Mouse (Mus musculus) heart, postnatal 0 days (tissue): ENCODE data around the gene Ppp2r3a. TPM values are rescaled to one million over a fixed set of nuclear protein-coding genes. Genes with fewer than 3 reads are reported as not detected.

Source experiments
- ATAC-seq: fragments of 200-750 bp; cut with Nextera tagmentation; 2 replicates; pipeline ENCODE4 v1.8.0; 2017; ENCODE audit warnings: low read depth, moderate number of reproducible peaks, moderate library complexity; ENCODE audit not compliant: insufficient read depth
- DNase-seq: peaks from one replicate; pipeline ENCODE4 v3.0.0-alpha.2; 2016; ENCODE audit warnings: low spot score
- H3K27ac ChIP-seq: fragments of 300-500 bp; sonication (generic); 2 replicates; pipeline ENCODE4 v1.5.1; 2014; ENCODE audit warnings: low read depth, mild to moderate bottlenecking
- H3K27me3 ChIP-seq: fragments of 300-500 bp; sonication (generic); 2 replicates; pipeline ENCODE4 v1.6.1; 2014; ENCODE audit warnings: low read length, mixed read lengths; ENCODE audit not compliant: control insufficient read depth, insufficient read depth
- H3K36me3 ChIP-seq: fragments of 300-500 bp; sonication (generic); replicated peaks from 2 replicates; pipeline ENCODE4 v1.6.1; 2014; ENCODE audit warnings: low read length, mixed read lengths; ENCODE audit not compliant: control insufficient read depth, insufficient read depth
- H3K4me1 ChIP-seq: fragments of 300-500 bp; sonication (generic); 2 replicates; pipeline ENCODE4 v1.6.1; 2014; ENCODE audit warnings: antibody characterized with exemption; ENCODE audit not compliant: control insufficient read depth, insufficient read depth
- H3K4me2 ChIP-seq: fragments of 300-500 bp; sonication (generic); 2 replicates; pipeline ENCODE4 v1.6.1; 2014; ENCODE audit warnings: low read depth, mild to moderate bottlenecking, low read length, moderate library complexity
- H3K4me3 ChIP-seq: fragments of 300-500 bp; sonication (generic); 2 replicates; pipeline ENCODE4 v1.5.1; 2014; ENCODE audit warnings: low read depth, low read length
- H3K9ac ChIP-seq: fragments of 300-500 bp; sonication (generic); replicated peaks from 2 replicates; pipeline ENCODE4 v1.6.1; 2014; ENCODE audit warnings: low read depth, low read length, mixed read lengths
- H3K9me3 ChIP-seq: fragments of 300-500 bp; sonication (generic); replicated peaks from 2 replicates; pipeline ENCODE4 v1.6.1; 2016; ENCODE audit warnings: low read length; ENCODE audit not compliant: control insufficient read depth
- CTCF ChIP-seq: IDR thresholded peaks from 2 replicates; pipeline ENCODE4 v1.5.1; 2016; ENCODE audit warnings: antibody characterized with exemption, control low read depth, low read depth
- EP300 ChIP-seq: IDR thresholded peaks from 2 replicates; pipeline ENCODE4 v1.6.1; 2016; ENCODE audit warnings: antibody characterized with exemption, low read depth
- WGBS: fragments of 180-500 bp; shearing (Covaris S2); extraction: QIAGEN DNeasy Blood & Tissue Kit; methylation state at CpG from one replicate; pipeline ENCODE4 v1.1.7; 2014; 5-methylcytosine and 5-hydroxymethylcytosine counted together
- polyA plus RNA-seq: library from polyadenylated mRNA; unstranded; fragments of >200 nt; fragmentation: Nextera tagmentation; extraction: Ambion mirVana; gene quantifications from 2 replicates; pipeline ENCODE4 v1.2.1, GENCODE M21; 2015
- total RNA-seq: library from RNA; depleted of rRNA; stranded (reverse); fragments of >200 nt; gene quantifications from 2 replicates; pipeline ENCODE4 v1.2.3, GENCODE M21; 2014; ENCODE audit warnings: low replicate concordance

Ppp2r3a gene
- total and polyA plus RNA-seq, 2 experiments from 2014 or later: 63.3 to 99.0 TPM

DNA sequence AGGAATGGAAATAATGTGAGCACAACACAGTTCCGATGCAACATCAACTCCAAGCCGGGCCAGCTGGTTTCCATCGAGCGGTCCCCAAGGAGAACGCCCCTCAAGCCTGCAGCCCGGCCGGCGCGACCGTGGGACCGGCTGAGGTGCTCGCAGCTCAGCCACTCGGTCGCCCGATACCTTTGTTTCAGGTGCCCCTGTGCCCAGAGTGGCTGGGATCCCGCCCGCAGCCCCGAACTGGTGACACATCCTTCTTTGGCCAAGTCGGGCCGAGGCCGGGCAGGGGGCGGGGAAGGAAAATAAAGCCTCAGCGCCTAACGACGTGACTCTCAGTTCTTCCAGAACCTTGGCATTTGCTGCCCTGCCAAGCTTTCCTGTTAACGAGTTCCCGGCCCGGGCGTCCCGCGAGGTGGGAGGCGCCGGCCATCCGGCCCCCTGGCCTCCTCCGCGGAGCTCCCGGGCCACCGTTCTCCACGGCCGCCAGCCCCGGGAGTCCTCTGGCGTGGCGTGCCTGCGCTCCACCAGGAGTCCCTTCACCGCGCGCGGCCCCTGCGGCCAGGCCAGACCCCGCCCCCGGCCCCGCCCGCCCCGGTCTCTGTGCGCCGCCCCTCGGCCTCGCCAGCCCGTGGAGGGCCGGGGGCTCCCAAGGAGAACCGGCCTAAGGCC lies 483 bp downstream of the Ppp2r3a start:
- peak overlapping the region; percentile 83 for H3K9ac ChIP-seq
- H3K4me3 ChIP-seq: peak overlapping the region; percentile 72
- peak overlapping the region; percentile 59 for H3K4me2 ChIP-seq
- H3K4me1 ChIP-seq: peaks cover 14% of the 10 kb centered on the region; the same call in 1 of the 2 replicates
- WGBS: under 1% methylated on average over 53 of the region's 61 CpGs
- TF ChIP-seq EP300: peak; percentile 27; the same call in 1 of the 2 replicates
- no peak for TF ChIP-seq CTCF
- no peaks in the 10 kb centered on the region for H3K27me3 ChIP-seq
- no peaks in the 10 kb centered on the region for H3K36me3 ChIP-seq
- H3K27ac ChIP-seq: peak overlapping the region; percentile 95
- peak; percentile 78 for DNase-seq
- no peaks in the 10 kb centered on the region for H3K9me3 ChIP-seq
- ATAC-seq: peak; percentile 93

DNA sequence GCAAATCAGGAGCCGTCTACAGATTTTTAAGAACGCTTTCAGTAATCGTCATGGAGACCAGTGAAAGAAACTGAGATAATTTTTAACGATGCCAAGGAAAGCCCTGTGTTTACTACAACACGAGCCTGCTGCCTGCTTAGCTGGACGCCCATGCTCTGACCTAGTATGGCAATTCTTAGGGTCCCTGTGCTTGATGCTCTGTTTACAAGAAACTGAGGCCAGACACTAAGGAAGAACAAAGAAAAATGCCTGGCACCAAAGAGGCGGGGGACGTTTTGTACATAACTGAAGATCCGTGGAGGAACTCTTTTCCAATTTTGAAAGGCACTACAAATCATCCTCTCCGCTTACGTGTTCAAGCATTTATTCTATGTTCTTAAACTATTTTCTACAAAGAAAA lies 1.1 kb downstream of the Ppp2r3a start:
- WGBS: 8% methylated on average over 11 of the region's 11 CpGs
- no peaks in the 10 kb centered on the region for H3K27me3 ChIP-seq
- peak overlapping the region; percentile 72 for H3K4me3 ChIP-seq
- peak overlapping the region; percentile 83 for H3K9ac ChIP-seq
- H3K4me1 ChIP-seq: peaks cover 14% of the 10 kb centered on the region; the same call in 1 of the 2 replicates
- DNase-seq (no peak), ATAC-seq (no peak)
- H3K9me3 ChIP-seq: no peaks in the 10 kb centered on the region
- H3K27ac ChIP-seq: peak overlapping the region; percentile 95
- no peaks in the 10 kb centered on the region for H3K36me3 ChIP-seq
- H3K4me2 ChIP-seq: peak overlapping the region; percentile 59
- TF ChIP-seq CTCF (no peak), EP300 (no peak)

DNA sequence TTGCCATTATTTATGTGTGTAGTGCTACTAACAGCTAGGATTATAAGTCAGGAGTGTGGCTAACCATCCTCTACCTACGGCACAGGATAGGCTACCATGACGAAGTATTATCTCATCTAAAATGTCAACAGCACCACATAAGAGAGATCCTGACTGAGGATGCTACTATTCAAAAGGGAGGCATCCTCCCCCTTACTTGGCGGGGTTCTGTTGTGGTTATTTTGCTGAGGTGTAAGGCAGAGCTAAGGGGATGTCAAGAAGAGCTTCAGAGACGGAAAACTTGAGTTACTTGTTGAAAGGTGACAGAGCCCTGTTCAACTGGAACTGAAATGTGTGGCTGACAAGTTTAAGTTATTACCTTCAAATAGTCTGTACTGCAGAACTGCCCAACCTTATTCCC lies 2.0 kb downstream of the Ppp2r3a start:
- no peak for TF ChIP-seq EP300
- TF ChIP-seq CTCF: no peak
- Histone ChIP-seq H3K27me3 (no peaks in the 10 kb centered on the region), H3K9me3 (no peaks in the 10 kb centered on the region), H3K36me3 (no peaks in the 10 kb centered on the region), H3K9ac (no peak overlapping the region), H3K4me2 (peak overlapping the region; percentile 59), H3K4me1 (peaks cover 17% of the 10 kb centered on the region; the same call in 1 of the 2 replicates), H3K4me3 (no peak overlapping the region), H3K27ac (no peak overlapping the region)
- WGBS: 53% methylated on average over 4 of the region's 4 CpGs
- DNase-seq (no peak), ATAC-seq (no peak)

DNA sequence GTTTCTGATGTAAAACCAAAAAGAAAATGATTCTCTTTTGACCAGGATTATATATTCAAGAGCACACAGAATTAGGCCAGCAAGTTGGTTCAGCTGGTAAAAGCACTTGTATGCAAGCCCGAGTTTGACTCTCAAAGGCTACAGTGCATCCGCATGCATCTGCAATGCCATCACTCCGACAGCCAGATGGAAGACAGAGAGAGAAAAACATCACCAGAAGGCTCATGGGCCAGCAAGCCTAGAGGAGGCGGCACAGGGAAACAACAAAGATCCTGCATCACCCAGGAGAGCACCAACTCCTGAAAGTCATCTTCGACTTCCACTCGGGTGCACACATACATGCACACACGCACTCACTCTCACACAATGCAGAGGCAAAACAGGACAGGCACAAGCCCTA lies 4.1 kb downstream of the Ppp2r3a start:
- 77% methylated on average over 7 of the region's 7 CpGs for WGBS
- Histone ChIP-seq H3K27me3 (no peaks in the 10 kb centered on the region), H3K9me3 (no peaks in the 10 kb centered on the region), H3K36me3 (no peaks in the 10 kb centered on the region), H3K4me1 (peaks cover 22% of the 10 kb centered on the region; the same call in 1 of the 2 replicates), H3K9ac (no peak overlapping the region), H3K4me2 (no peak overlapping the region), H3K27ac (no peak overlapping the region), H3K4me3 (no peak overlapping the region)
- no peak for ATAC-seq
- no peak for DNase-seq
- TF ChIP-seq CTCF (no peak), EP300 (no peak)

DNA sequence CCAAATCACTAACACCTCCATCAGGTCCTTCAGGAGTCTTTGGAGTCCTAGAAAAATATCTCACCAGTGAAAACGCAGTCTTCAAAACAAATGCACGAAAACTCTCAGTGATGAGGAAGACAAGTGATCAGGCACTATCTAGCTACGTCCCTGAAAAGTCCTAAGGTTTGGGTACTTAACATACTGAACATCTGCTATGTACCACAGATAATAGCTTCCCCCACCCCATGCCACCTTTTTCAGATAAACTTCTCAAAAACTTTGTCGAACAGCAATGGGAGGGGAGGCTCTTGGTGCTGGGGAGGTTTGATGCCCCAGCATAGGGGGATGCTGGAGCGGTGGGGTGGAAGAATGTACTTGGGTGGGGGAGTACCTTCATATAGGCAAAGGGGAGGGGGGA lies 6.1 kb downstream of the Ppp2r3a start:
- 86% methylated on average over 5 of the region's 5 CpGs for WGBS
- ATAC-seq: no peak
- no peak overlapping the region for H3K4me2 ChIP-seq
- H3K9me3 ChIP-seq: no peaks in the 10 kb centered on the region
- no peak overlapping the region for H3K9ac ChIP-seq
- H3K36me3 ChIP-seq: no peaks in the 10 kb centered on the region
- DNase-seq: no peak
- TF ChIP-seq EP300 (no peak), CTCF (no peak)
- H3K27me3 ChIP-seq: no peaks in the 10 kb centered on the region
- H3K4me3 ChIP-seq: no peak overlapping the region
- no peak overlapping the region for H3K27ac ChIP-seq
- H3K4me1 ChIP-seq: peaks cover 18% of the 10 kb centered on the region; the same call in 1 of the 2 replicates

DNA sequence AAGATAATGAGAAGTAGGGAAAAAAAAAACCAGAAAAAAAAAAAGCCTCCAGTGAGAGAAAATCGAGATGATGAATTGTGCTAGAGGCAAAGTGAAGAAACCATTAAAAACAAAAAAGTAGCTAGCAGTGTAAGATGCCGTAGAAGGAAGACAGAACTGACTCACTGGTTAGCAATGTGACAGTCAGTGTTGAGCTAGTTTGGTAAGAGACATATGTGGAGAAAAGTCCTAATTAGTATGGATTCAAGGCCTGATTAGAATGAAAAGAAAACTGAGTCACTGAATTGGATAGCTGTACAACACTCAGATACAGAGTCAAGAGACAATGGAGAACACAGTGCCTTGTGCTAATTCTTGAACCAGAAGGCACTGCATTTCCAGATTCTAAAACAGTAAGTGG lies 7.9 kb downstream of the Ppp2r3a start:
- Histone ChIP-seq H3K4me3 (no peak overlapping the region), H3K9ac (no peak overlapping the region), H3K27ac (no peak overlapping the region), H3K4me2 (no peak overlapping the region), H3K27me3 (no peaks in the 10 kb centered on the region), H3K9me3 (no peaks in the 10 kb centered on the region), H3K36me3 (no peaks in the 10 kb centered on the region), H3K4me1 (0 out of 2 replicates have a peak, but pooled peaks cover 8% of the 10 kb centered on the region)
- DNase-seq (no peak), ATAC-seq (no peak)
- WGBS: 58% methylated on average over 2 of the region's 2 CpGs
- TF ChIP-seq CTCF: no peak
- TF ChIP-seq EP300: no peak
